Mouse (Mus musculus) cerebellum, adult 11-12 months (tissue): ENCODE results near the gene Gm13290.
"Not testable (repeated sequence)": the region's sequence is repeated elsewhere in the genome, so short reads cannot be mapped to it uniquely, and the experiment has no call there.

Source experiments
- DNase-seq: peaks from one replicate; pipeline ENCODE4 v3.0.0; 2022

Gene Gm13290

DNA sequence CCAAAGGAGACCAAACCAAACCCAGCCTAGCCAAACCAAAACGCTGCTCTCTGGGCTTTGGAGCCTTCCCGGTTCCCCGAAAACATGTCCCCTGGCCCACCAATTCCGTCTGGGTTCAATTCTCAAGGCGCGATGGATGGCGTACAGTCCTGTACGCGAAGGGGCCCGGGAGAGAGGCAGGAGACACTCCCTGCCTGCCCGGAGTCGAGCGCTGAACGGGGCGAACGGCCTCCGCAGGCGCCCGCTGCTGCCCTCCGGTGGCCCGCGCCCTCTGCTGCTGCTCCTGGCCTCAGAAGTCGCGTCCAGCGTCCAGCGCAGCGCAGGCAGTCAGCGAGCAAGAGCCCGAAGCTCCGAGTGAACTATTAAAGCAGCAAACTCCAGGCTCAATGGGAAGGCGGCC, 8.7 kb downstream of the Gm13290 start:
- not testable (repeated sequence) for DNase-seq

DNA sequence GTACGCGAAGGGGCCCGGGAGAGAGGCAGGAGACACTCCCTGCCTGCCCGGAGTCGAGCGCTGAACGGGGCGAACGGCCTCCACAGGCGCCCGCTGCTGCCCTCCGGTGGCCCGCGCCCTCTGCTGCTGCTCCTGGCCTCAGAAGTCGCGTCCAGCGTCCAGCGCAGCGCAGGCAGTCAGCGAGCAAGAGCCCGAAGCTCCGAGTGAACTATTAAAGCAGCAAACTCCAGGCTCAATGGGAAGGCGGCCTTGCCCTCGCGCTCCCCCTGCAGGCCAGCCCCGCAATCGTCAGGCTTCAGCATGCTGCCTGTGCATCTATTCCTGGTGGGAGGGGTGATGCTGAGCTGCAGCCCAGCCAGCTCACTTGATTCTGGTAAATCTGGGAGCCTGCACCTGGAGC, 11.8 kb downstream of the Gm13290 start, which contains the start of gene Gm13276:
TSS of gene Gm13276 (plus strand) at position 301 of the 400 bp plus-strand sequence.
- not testable (repeated sequence) for DNase-seq

DNA sequence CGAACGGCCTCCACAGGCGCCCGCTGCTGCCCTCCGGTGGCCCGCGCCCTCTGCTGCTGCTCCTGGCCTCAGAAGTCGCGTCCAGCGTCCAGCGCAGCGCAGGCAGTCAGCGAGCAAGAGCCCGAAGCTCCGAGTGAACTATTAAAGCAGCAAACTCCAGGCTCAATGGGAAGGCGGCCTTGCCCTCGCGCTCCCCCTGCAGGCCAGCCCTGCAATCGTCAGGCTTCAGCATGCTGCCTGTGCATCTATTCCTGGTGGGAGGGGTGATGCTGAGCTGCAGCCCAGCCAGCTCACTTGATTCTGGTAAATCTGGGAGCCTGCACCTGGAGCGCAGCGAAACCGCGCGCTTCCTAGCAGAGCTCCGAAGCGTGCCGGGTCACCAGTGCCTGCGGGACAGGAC, 14.8 kb downstream of the Gm13290 start, which contains the start of gene Gm13277:
TSS of gene Gm13277 (plus strand) at position 231 of the 400 bp plus-strand sequence.
- DNase-seq = peak; percentile 74

GRCm38 (mm10) chr4:88791250-88791649, 17.6 kb downstream of the Gm13290 start, which contains the start of gene Gm13278:
Gm13278 (plus strand) TSS chr4:88791550.
- not testable (repeated sequence) for DNase-seq

DNA sequence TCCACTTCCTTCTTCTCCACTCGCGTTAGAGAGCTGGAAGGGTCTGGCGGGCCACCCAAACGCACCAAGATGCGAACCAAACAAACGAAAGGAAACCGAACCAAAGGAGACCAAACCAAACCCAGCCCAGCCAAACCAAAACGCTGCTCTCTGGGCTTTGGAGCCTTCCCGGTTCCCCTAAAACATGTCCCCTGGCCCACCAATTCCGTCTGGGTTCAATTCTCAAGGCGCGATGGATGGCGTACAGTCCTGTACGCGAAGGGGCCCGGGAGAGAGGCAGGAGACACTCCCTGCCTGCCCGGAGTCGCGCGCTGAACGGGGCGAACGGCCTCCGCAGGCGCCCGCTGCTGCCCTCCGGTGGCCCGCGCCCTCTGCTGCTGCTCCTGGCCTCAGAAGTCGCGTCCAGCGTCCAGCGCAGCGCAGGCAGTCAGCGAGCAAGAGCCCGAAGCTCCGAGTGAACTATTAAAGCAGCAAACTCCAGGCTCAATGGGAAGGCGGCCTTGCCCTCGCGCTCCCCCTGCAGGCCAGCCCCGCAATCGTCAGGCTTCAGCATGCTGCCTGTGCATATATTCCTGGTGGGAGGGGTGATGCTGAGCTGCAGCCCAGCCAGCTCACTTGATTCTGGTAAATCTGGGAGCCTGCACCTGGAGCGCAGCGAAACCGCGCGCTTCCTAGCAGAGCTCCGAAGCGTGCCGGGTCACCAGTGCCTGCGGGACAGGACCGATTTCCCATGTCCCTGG, 20.5 kb downstream of the Gm13290 start, which contains the start of gene Gm13275:
TSS of gene Gm13275 (plus strand) at position 552 of the 740 bp plus-strand sequence.
- peak; percentile 76 for DNase-seq

DNA sequence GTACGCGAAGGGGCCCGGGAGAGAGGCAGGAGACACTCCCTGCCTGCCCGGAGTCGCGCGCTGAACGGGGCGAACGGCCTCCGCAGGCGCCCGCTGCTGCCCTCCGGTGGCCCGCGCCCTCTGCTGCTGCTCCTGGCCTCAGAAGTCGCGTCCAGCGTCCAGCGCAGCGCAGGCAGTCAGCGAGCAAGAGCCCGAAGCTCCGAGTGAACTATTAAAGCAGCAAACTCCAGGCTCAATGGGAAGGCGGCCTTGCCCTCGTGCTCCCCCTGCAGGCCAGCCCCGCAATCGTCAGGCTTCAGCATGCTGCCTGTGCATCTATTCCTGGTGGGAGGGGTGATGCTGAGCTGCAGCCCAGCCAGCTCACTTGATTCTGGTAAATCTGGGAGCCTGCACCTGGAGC, 23.5 kb downstream of the Gm13290 start, which contains the start of gene Gm13279:
TSS of gene Gm13279 (plus strand) at position 301 of the 400 bp plus-strand sequence.
- DNase-seq = not testable (repeated sequence)

DNA sequence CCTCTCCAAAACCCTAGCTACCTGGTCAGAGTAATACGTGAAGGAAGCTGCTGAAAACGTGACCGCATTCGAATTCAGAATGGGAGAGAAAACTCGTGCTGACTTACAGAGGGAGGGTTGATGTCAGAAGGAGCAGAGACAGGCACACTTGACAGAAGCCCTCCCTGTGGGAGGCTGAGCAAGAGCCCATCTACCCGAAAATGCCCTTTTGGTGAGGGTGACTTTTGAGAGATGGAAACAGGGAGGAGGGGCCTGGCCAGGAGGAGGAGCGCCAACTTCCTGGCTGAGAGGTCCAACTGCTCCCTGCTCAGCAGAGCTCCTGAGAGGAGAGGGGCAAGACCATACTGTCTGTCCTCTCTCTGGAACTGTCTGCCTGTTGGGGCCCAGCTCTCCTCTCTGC, 25.7 kb downstream of the Gm13290 start, which contains the start of gene Gm13285:
TSS of gene Gm13285 (plus strand) at position 301 of the 400 bp plus-strand sequence.
- DNase-seq = not testable (repeated sequence)

DNA sequence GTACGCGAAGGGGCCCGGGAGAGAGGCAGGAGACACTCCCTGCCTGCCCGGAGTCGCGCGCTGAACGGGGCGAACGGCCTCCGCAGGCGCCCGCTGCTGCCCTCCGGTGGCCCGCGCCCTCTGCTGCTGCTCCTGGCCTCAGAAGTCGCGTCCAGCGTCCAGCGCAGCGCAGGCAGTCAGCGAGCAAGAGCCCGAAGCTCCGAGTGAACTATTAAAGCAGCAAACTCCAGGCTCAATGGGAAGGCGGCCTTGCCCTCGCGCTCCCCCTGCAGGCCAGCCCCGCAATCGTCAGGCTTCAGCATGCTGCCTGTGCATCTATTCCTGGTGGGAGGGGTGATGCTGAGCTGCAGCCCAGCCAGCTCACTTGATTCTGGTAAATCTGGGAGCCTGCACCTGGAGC, 29.3 kb downstream of the Gm13290 start, which contains the start of gene Gm13287:
TSS of gene Gm13287 (plus strand) at position 301 of the 400 bp plus-strand sequence.
- DNase-seq = not testable (repeated sequence)

DNA sequence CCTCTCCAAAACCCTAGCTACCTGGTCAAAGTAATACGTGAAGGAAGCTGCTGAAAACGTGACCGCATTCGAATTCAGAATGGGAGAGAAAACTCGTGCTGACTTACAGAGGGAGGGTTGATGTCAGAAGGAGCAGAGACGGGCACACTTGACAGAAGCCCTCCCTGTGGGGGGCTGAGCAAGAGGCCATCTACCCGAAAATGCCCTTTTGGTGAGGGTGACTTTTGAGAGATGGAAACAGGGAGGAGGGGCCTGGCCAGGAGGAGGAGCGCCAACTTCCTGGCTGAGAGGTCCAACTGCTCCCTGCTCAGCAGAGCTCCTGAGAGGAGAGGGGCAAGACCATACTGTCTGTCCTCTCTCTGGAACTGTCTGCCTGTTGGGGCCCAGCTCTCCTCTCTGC, 31.6 kb downstream of the Gm13290 start, which contains the start of gene Gm13288:
TSS of gene Gm13288 (plus strand) at position 301 of the 400 bp plus-strand sequence.
- not testable (repeated sequence) for DNase-seq

- peak; percentile 39 for DNase-seq
Measured at GRCm38 (mm10) chr4:88805761-88806160, 32.1 kb downstream of the Gm13290 start.

GRCm38 (mm10) chr4:88815928-88816327, 42.3 kb downstream of the Gm13290 start, which contains the start of gene Ifna7:
Ifna7 (plus strand) TSS chr4:88816228.
- DNase-seq = no peak

DNA sequence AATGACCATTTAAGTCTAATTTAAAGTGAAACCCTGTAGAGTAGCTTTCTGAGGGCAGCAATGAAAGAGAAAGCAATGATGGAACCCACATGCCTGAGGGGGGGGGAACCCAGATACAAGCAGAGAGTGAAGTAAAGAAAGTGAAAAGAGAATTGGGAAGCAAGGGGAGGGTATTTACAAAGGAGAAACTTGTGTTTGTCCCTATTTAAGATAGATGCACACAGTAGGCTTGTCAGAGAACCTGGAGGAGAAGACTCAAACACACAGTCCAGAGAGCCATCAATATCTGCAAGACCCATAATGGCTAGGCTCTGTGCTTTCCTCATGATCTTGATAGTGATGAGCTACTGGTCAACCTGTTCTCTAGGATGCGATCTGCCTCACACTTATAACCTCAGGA, 46.0 kb downstream of the Gm13290 start, which contains the start of gene Ifna11:
TSS of gene Ifna11 (plus strand) at position 301 of the 400 bp plus-strand sequence.
- no peak for DNase-seq

- DNase-seq = no peak
Measured at GRCm38 (mm10) chr4:88822995-88823394, 49.4 kb downstream of the Gm13290 start.
